Mouse (Mus musculus) CD8-positive naive resting alpha-beta T cell, adult 2 months (primary cell): ENCODE measurements around the gene Plxdc1.

Experiments used
- DNase-seq, 2 experiments: peaks; one replicate each; pipeline ENCODE4 v3.0.0; 2022; ENCODE audit warnings: low read depth in 2 of 2, low spot score in 2 of 2

The Plxdc1 gene

DNA sequence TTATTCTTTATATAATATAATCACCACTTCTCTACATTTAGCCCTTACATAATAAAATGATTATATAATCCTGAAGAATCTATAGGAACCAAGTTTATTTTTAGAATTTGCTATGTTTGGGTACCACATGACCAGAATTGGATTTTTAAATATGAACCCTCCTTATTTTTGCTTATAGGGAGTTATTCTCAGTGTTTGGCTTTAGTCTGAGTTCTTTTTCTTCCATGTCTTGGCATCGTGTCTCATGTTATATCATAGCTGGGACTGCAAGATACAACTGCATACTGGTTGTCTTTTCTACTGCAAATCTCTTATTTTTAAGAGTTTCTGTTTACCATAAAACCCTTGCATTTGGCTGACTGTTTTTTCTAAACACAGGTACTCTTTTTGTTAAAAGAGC lies 111.8 kb downstream of the Plxdc1 start:
- no peak for DNase-seq
